Mouse (Mus musculus) forebrain, embryonic 13.5 days (tissue): ENCODE data around the gene Sesn2. TPM values are rescaled to one million over a fixed set of nuclear protein-coding genes. Genes with fewer than 3 reads are reported as not detected.
"Not testable (repeated sequence)": the region's sequence is repeated elsewhere in the genome, so short reads cannot be mapped to it uniquely, and the experiment has no call there.

Experiments
- ATAC-seq: fragments of 200-750 bp; cut with Nextera tagmentation; 2 replicates; pipeline ENCODE4 v1.8.0; 2017
- H3K27ac ChIP-seq: fragments of 300-500 bp; sonication (generic); 2 replicates; pipeline ENCODE4 v1.5.1; 2015; ENCODE audit warnings: inconsistent platforms, mild to moderate bottlenecking, moderate library complexity
- H3K27me3 ChIP-seq: fragments of 300-500 bp; sonication (generic); 2 replicates; pipeline ENCODE4 v1.6.1; 2015; ENCODE audit warnings: mild to moderate bottlenecking, inconsistent platforms
- H3K36me3 ChIP-seq: fragments of 300-500 bp; sonication (generic); 2 replicates; pipeline ENCODE4 v1.6.1; 2015; ENCODE audit warnings: mild to moderate bottlenecking, inconsistent platforms; ENCODE audit not compliant: poor library complexity, severe bottlenecking
- H3K4me1 ChIP-seq: fragments of 300-500 bp; sonication (generic); 2 replicates; pipeline ENCODE4 v1.6.1; 2015; ENCODE audit warnings: inconsistent platforms
- H3K4me2 ChIP-seq: fragments of 300-500 bp; sonication (generic); 2 replicates; pipeline ENCODE4 v1.6.1; 2015; ENCODE audit warnings: inconsistent platforms, mild to moderate bottlenecking, moderate library complexity
- H3K4me3 ChIP-seq: fragments of 300-500 bp; sonication (generic); 2 replicates; pipeline ENCODE4 v1.5.1; 2015; ENCODE audit warnings: mild to moderate bottlenecking, inconsistent platforms
- H3K9ac ChIP-seq: fragments of 300-500 bp; sonication (generic); 2 replicates; pipeline ENCODE4 v1.6.1; 2015; ENCODE audit warnings: mild to moderate bottlenecking, inconsistent platforms
- H3K9me3 ChIP-seq: fragments of 300-500 bp; sonication (generic); replicated peaks from 2 replicates; pipeline ENCODE4 v1.6.1; 2016; ENCODE audit warnings: inconsistent platforms
- WGBS: fragments of 180-500 bp; shearing (Covaris S2); methylation state at CpG from one replicate; pipeline ENCODE4 v1.1.7; 2015; 5-methylcytosine and 5-hydroxymethylcytosine counted together
- polyA plus RNA-seq: library from polyadenylated mRNA; unstranded; fragments of >200 nt; fragmentation: Nextera tagmentation; extraction: Ambion mirVana; gene quantifications from 2 replicates; pipeline ENCODE4 v1.2.1, GENCODE M21; 2015

Sesn2 gene
- polyA plus RNA-seq, 1 experiment from 2014 or later = 6.3 TPM

DNA sequence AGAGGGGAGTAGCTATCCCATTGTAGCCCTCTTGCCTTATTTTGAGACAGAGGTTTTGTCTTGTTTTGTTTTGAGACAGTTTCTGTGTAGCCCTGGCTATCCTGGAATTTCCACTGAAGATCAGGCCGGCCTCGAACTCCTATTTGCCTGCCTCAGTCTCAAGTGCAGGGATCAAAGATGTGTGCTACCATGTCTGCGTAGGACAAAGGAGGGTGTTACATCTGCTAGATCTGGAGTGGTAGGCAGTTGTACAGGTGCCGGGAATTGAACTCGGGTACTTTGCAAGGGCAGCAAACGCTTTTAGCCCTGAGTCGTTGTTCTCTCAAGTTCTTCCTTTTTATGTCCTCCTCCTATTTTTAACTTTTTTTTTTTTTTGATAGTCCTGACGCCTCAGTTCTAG lies 19.2 kb downstream of the Sesn2 start:
- H3K4me1 ChIP-seq = peaks cover 9% of the 10 kb centered on the region
- H3K9me3 ChIP-seq = no peaks in the 10 kb centered on the region
- ATAC-seq = no peak
- no peak overlapping the region for H3K9ac ChIP-seq
- WGBS = 93% methylated on average over 8 of the region's 8 CpGs
- H3K27ac ChIP-seq = no peak overlapping the region
- no peak overlapping the region for H3K4me2 ChIP-seq
- no peaks in the 10 kb centered on the region for H3K36me3 ChIP-seq
- no peaks in the 10 kb centered on the region for H3K27me3 ChIP-seq
- no peak overlapping the region for H3K4me3 ChIP-seq

GRCm38 (mm10) chr4:132490273-132491010 lies 19.9 kb downstream of the Sesn2 start:
- H3K4me1 ChIP-seq = peaks cover 9% of the 10 kb centered on the region
- no peak overlapping the region for H3K4me3 ChIP-seq
- ATAC-seq = no peak
- no peak overlapping the region for H3K27ac ChIP-seq
- H3K36me3 ChIP-seq = no peaks in the 10 kb centered on the region
- WGBS = 90% methylated on average over 15 of the region's 15 CpGs
- H3K9ac ChIP-seq = no peak overlapping the region
- H3K9me3 ChIP-seq = no peaks in the 10 kb centered on the region
- no peak overlapping the region for H3K4me2 ChIP-seq
- no peaks in the 10 kb centered on the region for H3K27me3 ChIP-seq

DNA sequence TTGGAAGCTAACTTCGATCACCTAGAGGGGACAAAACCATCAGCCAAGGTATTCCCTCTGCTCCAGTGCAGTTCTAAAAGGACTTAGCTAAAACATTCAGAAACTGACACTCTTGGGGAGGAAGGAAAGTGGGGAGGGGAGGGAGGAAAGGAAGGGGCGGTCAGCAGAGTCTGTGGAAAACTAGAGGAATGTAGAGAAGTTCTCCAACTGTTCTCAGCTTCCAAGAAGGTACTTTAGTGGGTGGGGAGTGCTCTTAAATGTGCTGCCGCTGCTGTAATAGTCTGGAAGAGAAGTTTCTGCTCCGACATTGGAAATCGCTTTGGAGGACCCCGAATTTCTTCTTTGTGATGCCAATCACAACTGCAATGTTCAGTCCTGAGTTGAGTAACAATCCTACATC lies 21.3 kb downstream of the Sesn2 start:
- Histone ChIP-seq H3K9ac (no peak overlapping the region), H3K4me2 (no peak overlapping the region), H3K27me3 (no peaks in the 10 kb centered on the region), H3K4me3 (no peak overlapping the region), H3K27ac (no peak overlapping the region), H3K36me3 (no peaks in the 10 kb centered on the region), H3K9me3 (no peaks in the 10 kb centered on the region), H3K4me1 (peaks cover 9% of the 10 kb centered on the region)
- no peak for ATAC-seq
- 84% methylated on average over 6 of the region's 6 CpGs for WGBS

GRCm38 (mm10) chr4:132488521-132488920 lies 21.8 kb downstream of the Sesn2 start:
- ATAC-seq = no peak
- WGBS = 96% methylated on average over 3 of the region's 3 CpGs

DNA sequence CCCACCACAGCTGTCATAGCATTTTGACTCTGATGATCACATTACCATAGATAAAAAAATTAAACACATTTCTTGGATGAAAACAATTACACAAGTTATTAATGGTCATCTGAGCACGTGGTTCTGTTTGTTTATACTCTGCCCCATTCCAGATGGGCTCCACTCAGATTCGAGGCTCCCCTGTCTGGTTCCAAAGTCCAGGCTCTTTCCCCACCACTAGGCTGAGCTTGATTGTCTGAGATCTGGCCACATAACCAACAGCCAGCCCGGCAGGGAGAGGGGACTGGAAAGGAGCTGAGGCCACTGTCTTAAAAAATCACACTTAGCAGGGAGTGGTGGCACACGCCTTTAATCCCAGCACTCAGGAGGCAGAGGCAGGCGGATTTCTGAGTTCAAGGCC lies 25.5 kb downstream of the Sesn2 start:
- no peak for ATAC-seq
- Histone ChIP-seq H3K27ac (no peak overlapping the region), H3K9ac (no peak overlapping the region), H3K9me3 (no peaks in the 10 kb centered on the region), H3K27me3 (no peaks in the 10 kb centered on the region), H3K4me2 (no peak overlapping the region), H3K4me1 (no peaks in the 10 kb centered on the region), H3K4me3 (no peak overlapping the region), H3K36me3 (no peaks in the 10 kb centered on the region)
- 80% methylated on average over 5 of the region's 5 CpGs for WGBS

More at GRCm38 (mm10) chr4:132488521-132488920, 21.8 kb downstream of the Sesn2 start:
- Histone ChIP-seq H3K36me3 (no peaks in the 10 kb centered on the region), H3K9me3 (no peaks in the 10 kb centered on the region), H3K4me1 (peaks cover 9% of the 10 kb centered on the region), H3K4me2 (no peak overlapping the region), H3K27me3 (no peaks in the 10 kb centered on the region), H3K9ac (no peak overlapping the region), H3K27ac (no peak overlapping the region), H3K4me3 (no peak overlapping the region)

- no peaks in the 10 kb centered on the region for H3K4me1 ChIP-seq
- no peak overlapping the region for H3K27ac ChIP-seq
- ATAC-seq = no peak
- H3K4me3 ChIP-seq = no peak overlapping the region
- H3K4me2 ChIP-seq = no peak overlapping the region
- H3K27me3 ChIP-seq = no peaks in the 10 kb centered on the region
- no peaks in the 10 kb centered on the region for H3K9me3 ChIP-seq
- WGBS = 80% methylated on average over 4 of the region's 4 CpGs
- H3K36me3 ChIP-seq = no peaks in the 10 kb centered on the region
- no peak overlapping the region for H3K9ac ChIP-seq
These were observed 26.1 kb downstream of the Sesn2 start for GRCm38 (mm10) chr4:132484231-132484630.

DNA sequence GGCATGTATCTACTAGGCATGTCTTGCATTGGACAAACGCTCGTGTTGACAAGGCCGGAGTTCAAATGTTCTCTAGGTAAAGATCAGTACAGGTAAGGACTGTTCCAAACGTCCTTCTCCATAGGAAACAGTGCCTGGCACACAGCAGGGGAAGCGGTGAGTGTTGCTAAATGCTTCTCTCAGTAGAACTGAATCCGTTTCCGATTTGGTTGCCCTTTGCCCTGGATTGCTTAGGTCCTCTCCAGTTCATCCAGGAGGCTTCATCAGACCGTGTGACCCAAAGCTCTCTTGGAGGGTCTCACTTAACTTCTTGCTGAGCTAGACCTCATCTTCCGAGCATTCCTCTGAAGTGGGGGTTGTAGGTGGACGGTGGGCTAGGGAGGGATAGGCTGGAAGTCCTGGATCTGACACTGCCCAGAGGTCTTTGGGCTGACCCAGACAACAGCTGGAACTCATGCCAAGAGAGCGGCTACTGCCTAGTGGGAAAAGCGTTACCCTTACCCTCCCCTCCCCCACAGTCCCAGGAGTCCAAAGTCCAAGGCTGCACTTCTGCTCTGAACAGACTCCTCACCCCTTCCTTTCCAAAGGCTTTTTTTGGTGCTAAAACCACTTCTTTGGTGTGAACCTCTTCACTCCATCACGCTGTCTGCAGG lies 27.2 kb downstream of the Sesn2 start:
- Histone ChIP-seq H3K4me3 (no peak overlapping the region), H3K36me3 (no peaks in the 10 kb centered on the region), H3K4me2 (no peak overlapping the region), H3K4me1 (no peaks in the 10 kb centered on the region), H3K27me3 (no peaks in the 10 kb centered on the region), H3K9me3 (no peaks in the 10 kb centered on the region), H3K27ac (no peak overlapping the region), H3K9ac (no peak overlapping the region)
- no peak for ATAC-seq
- 86% methylated on average over 13 of the region's 13 CpGs for WGBS

- not testable (repeated sequence) for H3K4me3 ChIP-seq, H3K36me3 ChIP-seq, H3K9me3 ChIP-seq, H3K27ac ChIP-seq, H3K4me2 ChIP-seq, H3K4me1 ChIP-seq, H3K27me3 ChIP-seq, ATAC-seq, H3K9ac ChIP-seq
- WGBS = 69% methylated on average over 3 of the region's 3 CpGs
These were observed 28.2 kb downstream of the Sesn2 start for GRCm38 (mm10) chr4:132482104-132482503.

DNA sequence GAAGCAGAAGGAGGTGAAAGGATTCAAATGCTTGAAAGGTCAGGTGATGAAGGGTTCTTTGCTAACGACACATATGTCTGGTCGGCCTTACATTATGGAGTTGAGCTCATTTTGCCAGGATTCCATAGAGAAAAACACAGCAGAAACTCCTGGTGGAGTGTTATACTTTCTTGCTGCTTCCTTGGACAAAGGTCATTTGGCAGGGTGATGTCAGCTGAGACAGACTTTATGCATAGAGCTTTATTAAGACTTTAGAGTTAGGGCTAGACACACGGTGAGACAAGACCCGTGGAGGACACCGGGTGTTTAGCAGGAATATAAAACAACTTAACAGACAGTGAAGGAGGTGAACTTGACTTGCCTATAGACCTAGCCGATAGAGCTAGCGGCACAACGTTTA lies 32.5 kb downstream of the Sesn2 start:
- no peaks in the 10 kb centered on the region for H3K4me1 ChIP-seq
- no peak overlapping the region for H3K4me3 ChIP-seq
- no peak overlapping the region for H3K4me2 ChIP-seq
- no peak overlapping the region for H3K9ac ChIP-seq
- H3K36me3 ChIP-seq = no peaks in the 10 kb centered on the region
- no peak overlapping the region for H3K27ac ChIP-seq
- ATAC-seq = no peak
- H3K27me3 ChIP-seq = no peaks in the 10 kb centered on the region
- WGBS = 94% methylated on average over 8 of the region's 8 CpGs
- no peaks in the 10 kb centered on the region for H3K9me3 ChIP-seq

GRCm38 (mm10) chr4:132475895-132476878 lies 34.1 kb downstream of the Sesn2 start:
- Histone ChIP-seq H3K27ac (no peak overlapping the region), H3K4me1 (no peaks in the 10 kb centered on the region), H3K36me3 (no peaks in the 10 kb centered on the region), H3K9ac (no peak overlapping the region), H3K4me2 (no peak overlapping the region), H3K27me3 (no peaks in the 10 kb centered on the region), H3K4me3 (no peak overlapping the region), H3K9me3 (no peaks in the 10 kb centered on the region)
- no peak for ATAC-seq
- 84% methylated on average over 13 of the region's 13 CpGs for WGBS

- WGBS = 70% methylated on average over 4 of the region's 4 CpGs
- H3K9ac ChIP-seq = no peak overlapping the region
These were observed 35.7 kb downstream of the Sesn2 start for GRCm38 (mm10) chr4:132474631-132475030.

GRCm38 (mm10) chr4:132473411-132473810 lies 36.9 kb downstream of the Sesn2 start:
- no peak overlapping the region for H3K4me2 ChIP-seq
- no peak for ATAC-seq
- H3K27ac ChIP-seq = no peak overlapping the region
- no peaks in the 10 kb centered on the region for H3K4me1 ChIP-seq
- WGBS = 87% methylated on average over 9 of the region's 9 CpGs
- H3K9ac ChIP-seq = no peak overlapping the region
- H3K27me3 ChIP-seq = no peaks in the 10 kb centered on the region
- H3K9me3 ChIP-seq = no peaks in the 10 kb centered on the region
- H3K36me3 ChIP-seq = no peaks in the 10 kb centered on the region
- H3K4me3 ChIP-seq = no peak overlapping the region

More at GRCm38 (mm10) chr4:132474631-132475030, 35.7 kb downstream of the Sesn2 start:
- Histone ChIP-seq H3K27me3 (no peaks in the 10 kb centered on the region), H3K9me3 (no peaks in the 10 kb centered on the region), H3K4me3 (no peak overlapping the region), H3K36me3 (no peaks in the 10 kb centered on the region), H3K27ac (no peak overlapping the region), H3K4me2 (no peak overlapping the region), H3K4me1 (no peaks in the 10 kb centered on the region)
- ATAC-seq = no peak
